Mouse (Mus musculus): ENCODE measurements around the gene Fuom. TPM values are rescaled to one million over a fixed set of nuclear protein-coding genes. Genes with fewer than 3 reads are reported as not detected.
A peak's percentile ranks its signal among the peaks of the same experiment; 100 is the strongest.

The Fuom gene
- total and polyA plus RNA-seq, 2 experiments from 2014 or later = 34.3 to 54.3 TPM

DNA sequence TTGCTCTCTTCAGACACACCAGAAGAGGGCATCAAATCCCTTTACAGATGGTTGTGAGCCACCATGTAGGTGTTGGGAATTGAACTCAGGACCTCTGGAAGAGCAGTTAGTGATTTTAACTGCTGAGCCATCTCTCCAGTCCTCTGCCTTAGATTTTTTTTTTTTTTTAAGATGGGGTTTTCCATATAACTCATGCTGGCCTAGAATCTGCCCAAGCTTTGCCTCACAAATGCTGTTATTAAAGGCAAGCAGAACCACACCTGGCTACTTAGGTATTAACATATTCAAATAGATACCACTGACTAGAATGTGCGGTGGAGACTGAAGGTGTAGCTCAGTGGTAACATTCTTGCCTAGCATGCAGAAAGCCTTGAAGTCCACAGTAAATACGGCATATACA lies 18.2 kb upstream of the Fuom start:
- Histone ChIP-seq H3K9me3 (ENCODE audit: low read length) (no peaks in the 10 kb centered on the region), H3K4me2 (ENCODE audit: low read depth, low read length) (no peak overlapping the region), H3K27me3 (ENCODE audit: insufficient read depth, low read length) (no peaks in the 10 kb centered on the region), H3K36me3 (ENCODE audit: insufficient read depth, low read length) (no peaks in the 10 kb centered on the region), H3K9ac (replicated peaks; ENCODE audit: low read length) (no peak overlapping the region), H3K4me3 (ENCODE audit: low read length) (no peak overlapping the region), H3K4me1 (ENCODE audit: insufficient read depth, low read length) (peaks cover 4% of the 10 kb centered on the region; the same call in 1 of the 2 replicates), H3K27ac (no peak overlapping the region)
- ATAC-seq = no peak
- DNase-seq (ENCODE audit: low spot score) = no peak
- no peak for TF ChIP-seq CTCF (IDR thresholded peaks at IDR 0.05; ENCODE audit: low read depth)
- WGBS = 84% methylated on average over 2 of the region's 2 CpGs

DNA sequence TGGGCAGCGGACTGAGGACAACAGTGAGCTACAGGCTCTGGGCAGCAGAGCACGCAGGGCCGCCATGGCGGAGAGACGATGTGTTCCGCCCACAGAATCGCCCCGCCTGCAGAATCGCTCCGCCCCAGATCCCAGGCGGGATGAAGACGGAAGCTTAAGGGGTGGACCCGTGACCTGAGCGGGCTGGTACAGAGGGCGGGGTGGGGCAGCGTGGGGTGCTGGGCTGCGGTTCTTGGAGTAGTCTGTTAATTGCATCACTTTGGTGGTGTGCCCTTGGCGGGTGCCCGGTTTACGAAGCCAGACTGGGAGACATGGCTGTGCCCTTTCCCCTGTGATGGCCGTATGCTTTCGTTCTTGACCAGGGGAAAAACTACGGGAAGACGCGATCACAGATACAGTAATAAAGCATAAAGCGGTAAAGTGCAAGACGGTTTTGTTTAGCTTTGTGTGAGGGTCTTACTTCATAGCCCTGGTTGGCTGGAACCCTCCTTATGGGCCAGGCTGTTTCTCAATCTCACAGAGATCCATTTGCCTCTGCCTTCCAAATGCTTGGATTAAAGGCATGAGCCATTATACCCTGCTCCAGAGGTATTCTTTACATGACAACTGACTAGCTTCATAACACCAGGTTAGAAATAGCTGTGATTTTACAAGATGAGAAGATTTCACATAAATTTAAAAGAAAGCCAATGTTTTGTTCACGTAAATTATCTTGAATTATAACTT lies 14.3 kb upstream of the Fuom start, which contains the start of gene Echs1:
Echs1 (minus strand) TSS at position 148 of the 726 bp plus-strand sequence.
- ATAC-seq = peak; percentile 97
- H3K4me2 ChIP-seq (ENCODE audit: low read depth, low read length) = peak within 1 kb of the TSS; percentile 69
- no peaks in the 10 kb centered on the region for H3K9me3 ChIP-seq (ENCODE audit: low read length)
- H3K9ac ChIP-seq (replicated peaks; ENCODE audit: low read length) = peak within 1 kb of the TSS; percentile 81
- H3K27ac ChIP-seq = peak within 1 kb of the TSS; percentile 86
- peaks cover 4% of the 10 kb centered on the region; the same call in 1 of the 2 replicates for H3K4me1 ChIP-seq (ENCODE audit: insufficient read depth, low read length)
- H3K36me3 ChIP-seq (ENCODE audit: insufficient read depth, low read length) = no peaks in the 10 kb centered on the region; the same call in 1 of the 2 replicates
- peak; percentile 90 for DNase-seq (ENCODE audit: low spot score)
- no peak for TF ChIP-seq CTCF (IDR thresholded peaks at IDR 0.05; ENCODE audit: low read depth)
- H3K27me3 ChIP-seq (ENCODE audit: insufficient read depth, low read length) = no peaks in the 10 kb centered on the region
- 4% methylated on average over 28 of the region's 28 CpGs for WGBS
- peak within 1 kb of the TSS; percentile 71 for H3K4me3 ChIP-seq (ENCODE audit: low read length)

DNA sequence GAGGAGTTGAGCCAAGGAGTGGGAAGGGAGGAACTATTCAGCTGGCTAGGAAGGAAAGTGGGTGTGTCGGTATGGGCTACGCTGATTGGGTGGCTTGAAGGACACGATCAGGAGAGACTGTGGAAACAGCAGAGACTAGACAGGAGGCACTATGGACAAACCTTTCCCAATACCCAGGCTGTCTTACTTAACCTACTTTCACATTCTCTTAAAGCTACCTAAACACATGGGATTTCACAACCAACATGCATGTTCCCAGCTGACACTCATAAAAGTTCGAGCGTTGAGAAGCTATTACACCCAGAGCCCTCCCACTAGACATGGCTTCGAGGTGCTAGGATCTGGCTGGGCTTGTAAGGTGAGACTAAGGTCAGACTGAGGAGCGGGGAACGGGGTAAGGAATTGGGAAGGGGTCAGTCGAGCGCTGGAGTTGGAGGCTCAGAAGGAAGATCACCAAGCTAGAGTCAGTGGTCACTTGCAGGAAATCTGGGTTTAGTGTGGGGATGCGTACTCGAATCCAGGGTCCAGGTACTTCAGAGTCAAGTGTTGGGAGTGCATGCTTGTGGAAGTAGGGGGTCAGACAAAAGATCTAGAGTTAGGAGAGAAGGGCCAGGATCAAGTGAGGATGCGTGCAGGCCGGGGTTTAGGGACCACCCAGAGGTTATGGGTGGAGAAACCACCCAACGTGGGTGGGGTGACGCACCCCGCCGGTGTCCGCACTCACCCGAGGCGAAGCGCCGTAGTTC lies 13.5 kb upstream of the Fuom start, which contains the start of gene Paox:
Paox (plus strand) TSS at position 217 of the 746 bp plus-strand sequence.
- ATAC-seq = peak; percentile 70
- Histone ChIP-seq H3K36me3 (ENCODE audit: insufficient read depth, low read length) (peaks cover 5% of the 10 kb centered on the region), H3K4me2 (ENCODE audit: low read depth, low read length) (peak within 1 kb of the TSS; percentile 69), H3K9me3 (ENCODE audit: low read length) (no peaks in the 10 kb centered on the region), H3K27me3 (ENCODE audit: insufficient read depth, low read length) (no peaks in the 10 kb centered on the region), H3K4me1 (ENCODE audit: insufficient read depth, low read length) (peaks cover 4% of the 10 kb centered on the region; the same call in 1 of the 2 replicates), H3K9ac (replicated peaks; ENCODE audit: low read length) (peak within 1 kb of the TSS; percentile 81), H3K27ac (peak within 1 kb of the TSS; percentile 86), H3K4me3 (ENCODE audit: low read length) (peak within 1 kb of the TSS; percentile 71)
- WGBS = 3% methylated on average over 23 of the region's 23 CpGs
- no peak for TF ChIP-seq CTCF (IDR thresholded peaks at IDR 0.05; ENCODE audit: low read depth)
- peak; percentile 68 for DNase-seq (ENCODE audit: low spot score)

DNA sequence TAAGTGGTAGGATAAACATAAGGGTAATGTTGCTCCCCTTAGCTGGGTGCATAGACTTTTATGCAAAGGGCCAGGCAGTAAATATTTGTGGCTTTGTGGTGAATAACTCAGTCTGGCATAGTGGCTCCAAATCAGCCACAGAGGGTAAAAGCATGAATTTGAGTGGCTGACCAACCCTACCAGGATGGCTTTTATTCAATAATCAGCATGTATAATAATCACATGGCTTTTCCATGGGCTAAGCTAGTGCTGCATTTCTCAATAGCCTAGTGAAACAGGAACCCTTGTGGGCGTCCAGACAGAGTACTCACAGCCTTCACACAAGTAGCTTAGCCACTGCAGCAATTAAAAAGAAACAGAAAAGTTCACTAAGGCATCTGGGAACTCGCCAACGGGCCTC lies 9.7 kb upstream of the Fuom start:
- Histone ChIP-seq H3K4me3 (ENCODE audit: low read length) (no peak overlapping the region), H3K27me3 (ENCODE audit: insufficient read depth, low read length) (no peaks in the 10 kb centered on the region), H3K4me1 (ENCODE audit: insufficient read depth, low read length) (peaks cover 1% of the 10 kb centered on the region; the same call in 1 of the 2 replicates), H3K27ac (no peak overlapping the region), H3K9me3 (ENCODE audit: low read length) (no peaks in the 10 kb centered on the region), H3K9ac (replicated peaks; ENCODE audit: low read length) (no peak overlapping the region), H3K4me2 (ENCODE audit: low read depth, low read length) (no peak overlapping the region), H3K36me3 (ENCODE audit: insufficient read depth, low read length) (peaks cover 25% of the 10 kb centered on the region)
- 46% methylated on average over 3 of the region's 3 CpGs for WGBS
- ATAC-seq (no peak), DNase-seq (ENCODE audit: low spot score) (no peak)
- no peak for TF ChIP-seq CTCF (IDR thresholded peaks at IDR 0.05; ENCODE audit: low read depth)

DNA sequence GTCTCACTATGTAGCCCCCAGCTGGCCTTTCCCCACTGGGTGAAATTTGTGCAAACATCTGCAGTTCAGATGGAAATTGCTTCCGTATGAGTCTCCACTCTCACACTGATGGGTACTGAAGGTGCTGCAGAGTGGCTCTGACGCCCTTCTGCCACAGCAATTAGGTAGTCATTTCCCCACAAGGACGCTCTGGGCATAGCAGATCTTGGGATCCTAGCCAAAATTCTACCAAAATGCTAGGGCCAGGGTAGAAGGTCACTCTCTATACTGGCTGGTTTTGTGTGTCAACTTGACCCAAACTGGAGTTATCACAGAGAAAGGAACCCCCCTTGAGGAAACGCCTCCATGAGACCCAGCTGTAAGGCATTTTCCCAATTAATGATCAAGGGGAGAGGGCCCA lies 1.8 kb upstream of the Fuom start:
- peaks cover 8% of the 10 kb centered on the region for H3K4me1 ChIP-seq (ENCODE audit: insufficient read depth, low read length)
- ATAC-seq = no peak
- no peak overlapping the region for H3K9ac ChIP-seq (replicated peaks; ENCODE audit: low read length)
- H3K27ac ChIP-seq = no peak overlapping the region
- H3K36me3 ChIP-seq (ENCODE audit: insufficient read depth, low read length) = peaks cover 4% of the 10 kb centered on the region; the same call in 1 of the 2 replicates
- H3K4me2 ChIP-seq (ENCODE audit: low read depth, low read length) = no peak overlapping the region
- no peak for TF ChIP-seq CTCF (IDR thresholded peaks at IDR 0.05; ENCODE audit: low read depth)
- H3K9me3 ChIP-seq (ENCODE audit: low read length) = no peaks in the 10 kb centered on the region
- no peaks in the 10 kb centered on the region for H3K27me3 ChIP-seq (ENCODE audit: insufficient read depth, low read length)
- H3K4me3 ChIP-seq (ENCODE audit: low read length) = no peak overlapping the region
- 84% methylated on average over 4 of the region's 4 CpGs for WGBS
- DNase-seq (ENCODE audit: low spot score) = no peak

DNA sequence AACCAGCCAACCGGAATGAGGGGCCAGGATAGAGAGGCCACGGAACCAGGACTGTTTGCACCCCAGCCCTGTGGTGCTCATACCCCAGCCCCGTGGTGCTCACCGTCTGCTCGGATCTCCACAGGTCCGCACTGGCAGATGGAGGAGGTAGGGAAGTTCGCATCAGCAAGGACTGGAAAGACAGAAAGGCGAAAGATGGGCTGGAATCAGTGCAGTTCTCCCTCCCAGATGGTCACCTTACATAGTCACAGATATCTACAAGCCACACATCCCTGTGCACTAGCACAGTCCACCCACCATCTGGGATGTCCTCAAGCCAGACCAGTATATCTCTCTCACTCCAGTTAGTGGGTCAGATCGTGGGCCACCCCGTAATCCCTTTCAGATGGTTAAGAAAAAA lies 743 bp downstream of the Fuom start:
- Histone ChIP-seq H3K4me1 (ENCODE audit: insufficient read depth, low read length) (peaks cover 8% of the 10 kb centered on the region), H3K9ac (replicated peaks; ENCODE audit: low read length) (peak overlapping the region; percentile 52), H3K27me3 (ENCODE audit: insufficient read depth, low read length) (no peaks in the 10 kb centered on the region), H3K4me2 (ENCODE audit: low read depth, low read length) (peak overlapping the region; percentile 66), H3K9me3 (ENCODE audit: low read length) (no peaks in the 10 kb centered on the region), H3K27ac (0 out of 2 replicates have a peak overlapping the region, but pooled peaks have one; percentile 20), H3K4me3 (ENCODE audit: low read length) (peak overlapping the region; percentile 40), H3K36me3 (ENCODE audit: insufficient read depth, low read length) (no peaks in the 10 kb centered on the region)
- 70% methylated on average over 10 of the region's 10 CpGs for WGBS
- no peak for TF ChIP-seq CTCF (IDR thresholded peaks at IDR 0.05; ENCODE audit: low read depth)
- DNase-seq (ENCODE audit: low spot score) (no peak), ATAC-seq (no peak; the same call in 1 of the 2 replicates)
